Mouse (Mus musculus) mature B cell (primary cell): ENCODE measurements around the gene Krt83.
"Not testable (repeated sequence)": the region's sequence is repeated elsewhere in the genome, so short reads cannot be mapped to it uniquely, and the experiment has no call there.

Experiments
- in situ Hi-C: fragments of 300-500 bp; cut with MboI; formaldehyde crosslinking; loops from 2 replicates; pipeline ENCODE4 v1.14.3; 2019

Gene Krt83

GRCm38 (mm10) chr15:101491431-101491830, at the start of gene Krt83:
TSS of gene Krt83 (minus strand) at chr15:101491512.
- in situ Hi-C loops: no loop called here

DNA sequence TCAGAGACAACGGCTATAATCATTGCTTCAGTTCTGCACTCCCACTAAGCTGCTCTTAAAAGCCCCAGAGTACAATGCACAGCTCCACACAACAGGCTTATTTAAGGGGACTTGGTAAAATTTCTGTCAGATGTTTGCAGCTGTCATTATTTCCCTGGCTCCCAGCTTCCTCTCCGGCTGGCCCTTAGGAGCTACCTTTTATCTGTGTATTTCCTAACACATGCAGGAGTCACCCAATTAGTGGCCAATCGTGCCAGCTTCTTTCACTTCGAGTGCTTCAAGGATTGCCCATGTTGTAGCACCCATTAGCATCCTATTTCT, 47.2 kb upstream of the Krt83 start:
- in situ Hi-C loops: no loop called here

DNA sequence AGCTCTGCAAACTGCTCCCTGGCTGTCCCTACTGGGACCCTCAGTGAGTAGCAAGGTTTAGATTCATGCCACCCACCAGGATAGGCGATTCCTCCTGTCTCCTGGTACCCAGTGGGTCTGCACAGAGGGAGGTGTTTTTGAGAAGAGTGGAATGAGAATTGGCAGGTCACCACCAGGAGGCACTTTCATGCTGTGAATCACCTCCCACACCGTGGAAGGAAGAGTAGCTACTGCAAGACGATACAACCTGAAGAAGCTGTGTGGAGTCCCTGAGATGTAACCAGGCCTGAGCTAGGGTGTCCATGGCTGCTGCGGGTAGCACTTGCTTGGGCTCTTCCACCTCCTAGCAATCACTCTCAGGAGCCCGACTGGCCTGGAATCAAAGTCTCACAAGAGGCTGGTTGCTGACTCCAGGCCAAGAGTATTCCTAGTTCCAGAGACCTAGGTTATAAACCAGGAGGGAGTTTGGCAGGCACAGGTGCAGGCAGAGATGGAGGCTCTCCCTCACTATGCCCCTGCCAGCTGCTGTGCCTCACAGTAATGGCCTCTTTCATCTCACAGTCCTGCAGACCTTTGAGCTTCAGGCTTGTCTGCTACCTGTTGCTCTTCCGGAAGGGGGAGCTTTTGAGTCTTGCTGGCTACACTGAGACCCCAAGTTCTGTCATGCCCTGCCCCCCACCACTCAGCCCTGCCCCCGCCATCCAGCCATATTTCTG, 46.7 kb upstream of the Krt83 start:
- in situ Hi-C loops: no loop called here

GRCm38 (mm10) chr15:101536054-101536850, 44.9 kb upstream of the Krt83 start:
- in situ Hi-C loops: no loop called here

- in situ Hi-C loops: no loop called here
Observed at GRCm38 (mm10) chr15:101532720-101533119, 41.4 kb upstream of the Krt83 start, which contains the start of gene Krt84. TSS of gene Krt84 (minus strand) at chr15:101532820.

DNA sequence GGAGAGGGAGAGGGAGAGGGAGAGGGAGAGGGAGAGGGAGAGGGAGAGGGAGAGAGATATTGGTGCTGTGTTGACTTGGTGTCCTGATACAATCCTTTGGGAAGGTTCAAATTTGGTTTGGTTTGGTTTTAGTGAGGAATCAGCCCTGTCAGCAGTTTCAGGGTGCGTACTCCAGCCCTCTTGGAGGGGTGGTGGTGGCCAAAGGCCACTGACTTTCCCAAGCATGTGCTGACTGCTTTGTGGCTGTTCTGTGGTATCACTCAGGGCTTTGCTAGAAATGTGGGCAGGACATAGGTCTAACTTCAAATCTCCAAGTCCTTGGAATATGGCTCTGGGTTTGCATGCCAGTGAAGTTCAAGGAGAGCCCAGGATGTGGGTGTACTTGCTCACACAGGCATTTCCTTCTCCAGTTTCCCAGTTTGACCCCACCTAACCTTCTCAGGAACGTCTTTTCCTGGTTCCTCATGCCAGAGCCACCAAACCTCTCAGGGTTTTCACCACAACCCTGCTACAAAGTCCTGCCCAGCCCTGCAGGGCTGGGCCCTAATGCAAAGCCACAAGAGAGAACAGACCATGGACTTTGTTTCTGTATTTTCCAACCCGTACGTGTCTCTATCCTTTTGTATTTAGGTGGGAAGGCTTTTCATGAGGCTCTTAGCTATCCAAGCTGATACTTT, 31.4 kb upstream of the Krt83 start:
- in situ Hi-C loops: no loop called here

DNA sequence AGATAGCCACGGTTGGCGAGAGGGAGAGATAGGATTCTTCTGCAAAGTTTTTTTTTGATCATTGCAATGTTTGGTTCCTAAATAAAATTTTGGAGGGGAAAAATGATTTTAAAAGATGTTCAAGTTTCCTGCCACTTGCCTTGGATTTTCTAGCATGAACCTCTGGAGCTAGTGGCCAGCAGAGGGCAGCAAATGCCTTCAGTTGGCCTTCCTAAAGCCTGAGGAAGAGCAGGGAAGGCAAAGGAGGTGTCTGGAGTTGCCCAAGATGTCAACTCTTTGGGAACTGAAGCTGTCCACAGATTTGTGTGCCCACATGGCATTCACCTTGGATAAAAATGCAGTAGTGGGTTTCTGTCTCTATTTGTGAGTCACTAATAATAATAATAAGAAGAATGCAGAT, 28.5 kb upstream of the Krt83 start:
- in situ Hi-C loops: no loop called here

- in situ Hi-C loops: not testable (repeated sequence)
Observed at GRCm38 (mm10) chr15:101517161-101517560, 25.8 kb upstream of the Krt83 start, which contains the start of gene Gm49425. TSS of gene Gm49425 (minus strand) at chr15:101517261.

- in situ Hi-C loops: no loop called here
Observed at GRCm38 (mm10) chr15:101508247-101508646, 16.9 kb upstream of the Krt83 start.

- in situ Hi-C loops: no loop called here
Observed at GRCm38 (mm10) chr15:101506896-101507758, 15.8 kb upstream of the Krt83 start.

DNA sequence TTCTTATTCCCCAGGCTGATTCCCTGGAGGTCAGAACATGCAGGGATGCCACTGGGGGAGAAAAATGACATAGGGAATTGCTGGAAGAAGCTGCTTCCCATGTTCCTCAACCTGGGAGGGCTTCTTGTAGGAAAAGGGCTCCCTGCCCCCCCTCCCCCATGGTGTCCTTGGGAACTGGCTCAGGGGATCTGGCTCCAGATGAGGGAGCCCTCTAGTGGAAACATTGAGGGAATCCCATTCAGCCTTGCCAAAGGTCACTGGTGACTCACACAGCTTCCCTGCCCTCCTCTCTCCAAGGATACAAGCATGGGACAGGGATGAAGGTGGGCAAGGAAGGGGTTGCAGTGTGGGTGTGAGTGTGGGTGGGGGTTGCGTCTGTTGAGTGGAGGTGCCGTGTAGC, 5.9 kb upstream of the Krt83 start:
- in situ Hi-C loops: no loop called here

DNA sequence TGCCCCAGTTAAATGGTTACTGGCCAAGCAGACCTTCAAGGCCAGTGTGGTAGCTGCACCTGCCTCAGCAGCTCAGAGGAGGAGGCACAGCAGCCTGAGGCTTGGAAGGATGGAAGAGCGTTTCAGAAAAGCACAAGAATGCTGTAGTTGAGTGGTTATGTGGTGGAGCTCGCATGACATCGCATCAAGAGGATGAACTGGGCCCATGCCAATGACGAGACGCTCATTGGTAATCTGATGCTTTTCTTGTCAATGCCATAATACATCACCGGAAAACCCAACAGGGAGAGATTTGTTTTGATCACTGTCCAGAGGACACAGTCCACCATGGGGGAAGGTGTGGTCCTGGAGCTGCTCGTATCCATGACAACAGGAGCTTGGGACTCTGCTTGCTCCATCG, 4.0 kb upstream of the Krt83 start:
- in situ Hi-C loops: no loop called here

GRCm38 (mm10) chr15:101494203-101494602, 2.9 kb upstream of the Krt83 start:
- in situ Hi-C loops: no loop called here

DNA sequence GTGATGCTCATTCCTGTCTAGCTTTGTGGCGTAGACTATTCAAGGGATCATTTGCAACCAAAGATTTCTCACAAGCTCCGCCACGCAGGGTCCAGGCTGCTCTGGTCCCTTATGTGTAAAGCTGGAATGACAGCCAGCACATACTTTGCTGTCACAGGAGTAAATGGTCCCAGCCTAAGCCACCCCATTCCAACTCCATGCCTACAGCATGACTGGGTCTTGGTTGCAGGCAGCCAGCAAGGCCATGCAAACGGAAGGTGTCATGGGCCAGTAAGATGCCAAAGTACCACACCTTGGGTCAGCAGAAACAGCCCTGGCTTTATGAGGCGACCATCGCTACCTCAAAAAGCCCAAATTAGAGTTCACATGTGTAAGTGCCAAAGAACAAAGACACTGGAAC, 2.4 kb upstream of the Krt83 start:
- in situ Hi-C loops: no loop called here

GRCm38 (mm10) chr15:101492718-101493117, 1.4 kb upstream of the Krt83 start:
- in situ Hi-C loops: no loop called here

DNA sequence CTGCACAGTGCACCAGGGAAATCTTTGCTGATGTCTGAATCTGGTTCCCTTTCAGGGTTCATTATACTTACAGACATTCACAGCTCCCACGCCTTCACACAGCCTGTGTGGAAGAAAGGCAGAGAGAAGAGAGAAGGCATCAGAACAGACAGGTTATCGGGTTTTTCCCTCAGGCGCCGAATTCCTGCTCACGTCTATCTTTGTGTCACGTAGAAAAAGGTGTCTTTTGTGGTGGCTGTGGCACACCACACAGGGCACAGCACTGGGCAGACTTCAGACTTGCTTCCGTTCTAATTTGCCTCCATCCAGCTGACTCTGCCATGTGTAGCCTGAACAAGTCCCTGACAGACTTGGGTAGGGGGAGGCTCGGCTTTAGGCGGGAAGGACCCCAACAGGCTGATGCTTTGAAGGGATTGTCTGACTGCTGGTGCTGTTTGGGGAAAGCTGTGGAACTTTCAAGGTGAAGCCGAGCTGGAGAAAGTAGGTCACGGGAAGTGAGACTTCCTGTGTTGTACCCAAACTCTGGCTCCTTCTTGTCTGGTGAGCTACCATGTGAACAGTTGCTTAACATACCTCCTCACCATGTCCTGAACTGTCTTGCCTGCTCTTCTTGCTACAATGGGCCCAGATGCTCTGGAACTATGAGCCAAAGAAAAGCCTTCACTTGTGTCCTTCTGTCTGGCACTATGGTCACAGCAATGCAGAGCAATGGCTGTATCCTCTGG, 5.2 kb downstream of the Krt83 start:
- in situ Hi-C loops: no loop called here

DNA sequence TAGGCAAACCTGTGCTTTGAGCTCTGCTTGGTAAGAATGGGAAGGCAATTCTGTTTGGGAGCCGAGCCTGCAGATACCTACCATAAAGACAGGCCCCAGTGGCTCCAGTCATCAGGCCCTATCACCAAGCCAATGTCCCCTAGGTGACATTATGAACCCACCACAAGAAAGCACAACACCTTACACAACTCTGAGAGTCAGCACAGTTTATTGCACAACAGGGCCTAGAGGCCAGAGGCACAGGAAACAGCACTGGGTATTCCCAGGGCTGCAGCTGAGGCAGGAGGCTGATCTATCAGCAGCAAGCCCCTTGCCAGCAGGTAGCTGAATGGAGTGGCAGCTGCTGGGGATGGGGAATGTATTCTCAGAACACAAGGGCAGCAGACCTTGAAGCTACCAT, 6.4 kb downstream of the Krt83 start:
- in situ Hi-C loops: no loop called here

DNA sequence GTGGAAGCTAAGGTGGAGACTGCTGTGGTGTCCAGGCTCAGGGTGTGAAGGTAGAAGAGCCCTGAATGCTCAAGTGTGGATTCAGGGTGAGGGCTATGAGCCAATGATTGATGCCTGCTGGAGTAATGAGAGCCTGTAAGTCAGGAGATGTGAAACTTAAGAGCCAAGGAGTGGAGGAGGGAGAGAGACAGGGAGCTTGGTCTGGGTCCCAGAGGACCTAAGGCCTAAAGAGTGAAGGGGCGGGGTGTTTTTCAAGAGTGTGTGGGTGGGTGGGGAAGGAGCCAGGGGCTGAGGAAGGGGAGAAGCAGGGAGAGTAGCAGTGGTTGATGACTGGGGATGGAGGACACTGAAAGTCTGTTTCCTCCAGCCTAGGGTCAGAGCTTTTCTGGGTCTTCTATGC, 7.7 kb downstream of the Krt83 start:
- in situ Hi-C loops: no loop called here

DNA sequence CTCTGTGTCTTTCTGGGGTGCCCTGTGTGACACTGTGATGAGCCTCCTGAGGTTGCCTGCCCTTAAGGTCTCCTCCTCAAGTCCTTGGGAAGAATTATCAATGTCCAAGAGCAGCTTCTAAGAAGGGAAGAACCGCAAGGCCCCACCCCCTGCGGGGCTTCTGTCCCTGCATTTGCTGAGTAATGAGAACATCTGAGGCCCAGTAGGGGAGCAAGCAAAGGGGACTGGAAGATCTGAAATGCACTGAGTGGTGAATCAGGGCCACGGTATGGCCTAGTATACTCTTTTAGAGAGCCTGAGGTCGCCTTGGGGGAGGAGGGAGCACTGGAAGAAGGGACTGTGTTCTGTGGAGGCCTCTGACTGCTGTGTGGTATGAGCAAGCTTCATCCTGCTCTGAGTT, 9.3 kb downstream of the Krt83 start:
- in situ Hi-C loops: no loop called here

- in situ Hi-C loops: no loop called here
Observed at GRCm38 (mm10) chr15:101479666-101480060, 11.6 kb downstream of the Krt83 start.

DNA sequence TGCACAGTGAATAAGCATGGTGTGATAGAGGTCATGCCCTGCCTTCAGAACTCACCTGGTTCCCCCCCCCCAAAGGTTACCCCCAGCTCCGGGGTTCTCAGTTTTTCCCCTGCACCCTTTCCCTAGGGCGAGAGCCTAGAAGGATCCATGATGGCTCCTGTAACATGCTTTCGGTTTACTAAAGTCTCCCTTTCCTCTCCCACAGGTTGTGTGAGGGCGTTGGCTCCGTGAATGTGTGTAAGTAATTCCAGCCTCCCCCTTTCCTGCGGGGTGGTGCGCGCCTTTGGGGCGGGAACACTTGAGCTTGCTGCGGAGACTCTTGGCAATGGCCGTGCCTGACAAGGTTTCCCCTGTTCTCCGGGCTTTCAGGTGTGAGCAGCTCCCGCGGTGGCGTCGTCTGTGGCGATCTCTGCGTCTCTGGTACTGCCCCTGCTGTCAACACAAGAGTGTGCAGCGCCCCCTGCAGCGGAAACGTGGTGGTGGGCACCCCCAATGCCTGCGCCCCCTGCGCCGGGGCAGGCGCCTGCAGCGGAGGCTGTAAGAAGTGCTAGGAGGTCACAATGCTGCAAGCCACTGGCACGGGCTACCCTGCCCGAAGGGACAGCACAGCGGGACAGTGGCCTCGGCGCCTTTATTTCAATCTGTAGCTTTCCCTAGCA, 12.2 kb downstream of the Krt83 start:
- in situ Hi-C loops: no loop called here
